Mouse (Mus musculus) liver, embryonic 11.5 days (tissue): ENCODE data around the gene Olfr876. TPM values are rescaled to one million over a fixed set of nuclear protein-coding genes. Genes with fewer than 3 reads are reported as not detected.

Experiments
- polyA plus RNA-seq: library from polyadenylated mRNA; unstranded; fragments of >200 nt; fragmentation: Nextera tagmentation; extraction: Ambion mirVana; gene quantifications from 2 replicates; pipeline ENCODE4 v1.2.1, GENCODE M21; 2014

The Olfr876 gene
- polyA plus RNA-seq, 1 experiment from 2014 or later = not detected

Other genes with a start within 250 kb of the Olfr876 start
- 8.0 and 8.6 TPM in 2 replicates for gene Siae, start 247.3 kb upstream of the Olfr876 start, polyA plus RNA-seq
- gene Spa17, start 189.3 kb upstream of the Olfr876 start, polyA plus RNA-seq = 3.9 and 4.9 TPM in 2 replicates
- 127 and 128 TPM in 2 replicates for gene Tbrg1, start 145.7 kb upstream of the Olfr876 start, polyA plus RNA-seq
- not detected in 2 replicates for gene Panx3, start 133.8 kb upstream of the Olfr876 start, polyA plus RNA-seq
- not detected in 2 replicates for gene Olfr160, start 86.8 kb upstream of the Olfr876 start, polyA plus RNA-seq
- not detected in 2 replicates for gene Olfr874, start 57.9 kb upstream of the Olfr876 start, polyA plus RNA-seq
- not detected in 2 replicates for gene Olfr875, start 31.2 kb upstream of the Olfr876 start, polyA plus RNA-seq
- not detected in 2 replicates for gene Olfr877, start 51.2 kb downstream of the Olfr876 start, polyA plus RNA-seq
- not detected in 2 replicates for gene Olfr145, start 93.7 kb downstream of the Olfr876 start, polyA plus RNA-seq
- gene Olfr878, start 114.8 kb downstream of the Olfr876 start, polyA plus RNA-seq = not detected in 2 replicates
- gene Olfr881, start 188.8 kb downstream of the Olfr876 start, polyA plus RNA-seq = not detected in 2 replicates
- not detected in 2 replicates for gene Olfr883, start 222.8 kb downstream of the Olfr876 start, polyA plus RNA-seq
- gene Olfr884, start 243.5 kb downstream of the Olfr876 start, polyA plus RNA-seq = not detected in 2 replicates